Mouse (Mus musculus): ENCODE results near the gene Krtap3-1. TPM values are rescaled to one million over a fixed set of nuclear protein-coding genes. Genes with fewer than 3 reads are reported as not detected.

The Krtap3-1 gene
- polyA plus RNA-seq, 1 experiment: 2.7 TPM

GRCm38 (mm10) chr11:99562580-99562979, 3.9 kb downstream of the Krtap3-1 start:
- TF ChIP-seq CTCF (IDR thresholded peaks at IDR 0.05; ENCODE audit: extremely low read depth, insufficient read length, insufficient replicate concordance, low read depth, low read length) (no peak), POLR2A (IDR thresholded peaks at IDR 0.05; ENCODE audit: low read depth, low read length) (no peak)
- Histone ChIP-seq H3K4me3 (ENCODE audit: low read depth, low read length) (no peak overlapping the region), H3K27me3 (ENCODE audit: control insufficient read depth, insufficient read depth, low read length) (no peaks in the 10 kb centered on the region), H3K36me3 (ENCODE audit: control insufficient read depth, insufficient read depth, low read length) (no peaks in the 10 kb centered on the region), H3K27ac (ENCODE audit: insufficient read depth, low read depth, low read length) (no peak overlapping the region), H3K4me1 (ENCODE audit: control insufficient read depth, insufficient read depth, insufficient read length, low read length) (peaks cover 4% of the 10 kb centered on the region; the same call in 1 of the 2 replicates)
- WGBS: 79% methylated on average over 6 of the region's 6 CpGs

GRCm38 (mm10) chr11:99559366-99559765, 7.1 kb downstream of the Krtap3-1 start, which contains the start of gene Gm11939:
Gene Gm11939 (minus strand): TSS chr11:99559466.
- H3K4me1 ChIP-seq (ENCODE audit: control insufficient read depth, insufficient read depth, insufficient read length, low read length): no peaks in the 10 kb centered on the region; the same call in 1 of the 2 replicates
- H3K36me3 ChIP-seq (ENCODE audit: control insufficient read depth, insufficient read depth, low read length): no peaks in the 10 kb centered on the region
- TF ChIP-seq CTCF (IDR thresholded peaks at IDR 0.05; ENCODE audit: extremely low read depth, insufficient read length, insufficient replicate concordance, low read depth, low read length): no peak
- TF ChIP-seq POLR2A (IDR thresholded peaks at IDR 0.05; ENCODE audit: low read depth, low read length): no peak
- H3K4me3 ChIP-seq (ENCODE audit: low read depth, low read length): no peak within 1 kb of the TSS
- WGBS: 68% methylated on average over 9 of the region's 9 CpGs
- no peaks in the 10 kb centered on the region for H3K27me3 ChIP-seq (ENCODE audit: control insufficient read depth, insufficient read depth, low read length)
- H3K27ac ChIP-seq (ENCODE audit: insufficient read depth, low read depth, low read length): no peak within 1 kb of the TSS

GRCm38 (mm10) chr11:99557976-99558745, 8.3 kb downstream of the Krtap3-1 start:
- Histone ChIP-seq H3K27me3 (ENCODE audit: control insufficient read depth, insufficient read depth, low read length) (no peaks in the 10 kb centered on the region), H3K4me3 (ENCODE audit: low read depth, low read length) (no peak overlapping the region), H3K36me3 (ENCODE audit: control insufficient read depth, insufficient read depth, low read length) (no peaks in the 10 kb centered on the region), H3K4me1 (ENCODE audit: control insufficient read depth, insufficient read depth, insufficient read length, low read length) (peaks cover 2% of the 10 kb centered on the region; the same call in 1 of the 2 replicates), H3K27ac (ENCODE audit: insufficient read depth, low read depth, low read length) (no peak overlapping the region)
- WGBS: 86% methylated on average over 3 of the region's 3 CpGs
- TF ChIP-seq CTCF (IDR thresholded peaks at IDR 0.05; ENCODE audit: extremely low read depth, insufficient read length, insufficient replicate concordance, low read depth, low read length) (no peak), POLR2A (IDR thresholded peaks at IDR 0.05; ENCODE audit: low read depth, low read length) (no peak)

GRCm38 (mm10) chr11:99556753-99557152, 9.7 kb downstream of the Krtap3-1 start, which contains the start of gene Krtap3-2:
Gene Krtap3-2 (minus strand): TSS chr11:99556853.
- no peaks in the 10 kb centered on the region for H3K27me3 ChIP-seq (ENCODE audit: control insufficient read depth, insufficient read depth, low read length)
- no peak within 1 kb of the TSS for H3K27ac ChIP-seq (ENCODE audit: insufficient read depth, low read depth, low read length)
- H3K36me3 ChIP-seq (ENCODE audit: control insufficient read depth, insufficient read depth, low read length): no peaks in the 10 kb centered on the region
- WGBS: 90% methylated on average over 2 of the region's 2 CpGs
- H3K4me3 ChIP-seq (ENCODE audit: low read depth, low read length): no peak within 1 kb of the TSS
- H3K4me1 ChIP-seq (ENCODE audit: control insufficient read depth, insufficient read depth, insufficient read length, low read length): peaks cover 2% of the 10 kb centered on the region; the same call in 1 of the 2 replicates
- TF ChIP-seq CTCF (IDR thresholded peaks at IDR 0.05; ENCODE audit: extremely low read depth, insufficient read length, insufficient replicate concordance, low read depth, low read length): no peak
- no peak for TF ChIP-seq POLR2A (IDR thresholded peaks at IDR 0.05; ENCODE audit: low read depth, low read length)

- Histone ChIP-seq H3K27ac (ENCODE audit: insufficient read depth, low read depth, low read length) (no peak overlapping the region), H3K4me1 (ENCODE audit: control insufficient read depth, insufficient read depth, insufficient read length, low read length) (peaks cover 2% of the 10 kb centered on the region; the same call in 1 of the 2 replicates), H3K4me3 (ENCODE audit: low read depth, low read length) (no peak overlapping the region), H3K27me3 (ENCODE audit: control insufficient read depth, insufficient read depth, low read length) (no peaks in the 10 kb centered on the region), H3K36me3 (ENCODE audit: control insufficient read depth, insufficient read depth, low read length) (no peaks in the 10 kb centered on the region)
- WGBS: 92% methylated on average over 2 of the region's 2 CpGs
- TF ChIP-seq POLR2A (IDR thresholded peaks at IDR 0.05; ENCODE audit: low read depth, low read length): no peak
- no peak for TF ChIP-seq CTCF (IDR thresholded peaks at IDR 0.05; ENCODE audit: extremely low read depth, insufficient read length, insufficient replicate concordance, low read depth, low read length)
These were observed 10.2 kb downstream of the Krtap3-1 start for GRCm38 (mm10) chr11:99556195-99556594.

- no peak for TF ChIP-seq POLR2A (IDR thresholded peaks at IDR 0.05; ENCODE audit: low read depth, low read length)
- TF ChIP-seq CTCF (IDR thresholded peaks at IDR 0.05; ENCODE audit: extremely low read depth, insufficient read length, insufficient replicate concordance, low read depth, low read length): no peak
- Histone ChIP-seq H3K4me1 (ENCODE audit: control insufficient read depth, insufficient read depth, insufficient read length, low read length) (peaks cover 2% of the 10 kb centered on the region; the same call in 1 of the 2 replicates), H3K4me3 (ENCODE audit: low read depth, low read length) (no peak within 1 kb of the TSS), H3K36me3 (ENCODE audit: control insufficient read depth, insufficient read depth, low read length) (no peaks in the 10 kb centered on the region), H3K27ac (ENCODE audit: insufficient read depth, low read depth, low read length) (no peak within 1 kb of the TSS), H3K27me3 (ENCODE audit: control insufficient read depth, insufficient read depth, low read length) (no peaks in the 10 kb centered on the region)
- WGBS: 63% methylated on average over 4 of the region's 4 CpGs
These were observed 15.7 kb downstream of the Krtap3-1 start, which contains the start of gene Krtap3-3 for GRCm38 (mm10) chr11:99550765-99551164. Gene Krtap3-3 (minus strand): TSS chr11:99550865.

- H3K27ac ChIP-seq (ENCODE audit: insufficient read depth, low read depth, low read length): no peak overlapping the region
- no peak overlapping the region for H3K4me3 ChIP-seq (ENCODE audit: low read depth, low read length)
- H3K4me1 ChIP-seq (ENCODE audit: control insufficient read depth, insufficient read depth, insufficient read length, low read length): no peaks in the 10 kb centered on the region
- H3K27me3 ChIP-seq (ENCODE audit: control insufficient read depth, insufficient read depth, low read length): no peaks in the 10 kb centered on the region
- TF ChIP-seq POLR2A (IDR thresholded peaks at IDR 0.05; ENCODE audit: low read depth, low read length) (no peak), CTCF (IDR thresholded peaks at IDR 0.05; ENCODE audit: extremely low read depth, insufficient read length, insufficient replicate concordance, low read depth, low read length) (no peak)
- H3K36me3 ChIP-seq (ENCODE audit: control insufficient read depth, insufficient read depth, low read length): no peaks in the 10 kb centered on the region
These were observed 18.5 kb downstream of the Krtap3-1 start for GRCm38 (mm10) chr11:99547892-99548291.

Data from small intestine, adult 2 months (tissue).